Mouse (Mus musculus): ENCODE results near the gene Nrf1.

GRCm38 (mm10) chr6:30109820-30110502 lies 62.2 kb downstream of the Nrf1 start:
- TF ChIP-seq EP300 (IDR thresholded peaks at IDR 0.05; ENCODE audit: insufficient read depth, low read depth, low read length), result no peak
- TF ChIP-seq POLR2A (IDR thresholded peaks at IDR 0.05; ENCODE audit: insufficient read depth, low read length), result no peak
- TF ChIP-seq CTCF (IDR thresholded peaks at IDR 0.05; ENCODE audit: low read depth, low read length), result no peak

Measured in ES-Bruce4 (cell line).